Mouse (Mus musculus): ENCODE data around the gene Zfp68. TPM values are rescaled to one million over a fixed set of nuclear protein-coding genes. Genes with fewer than 3 reads are reported as not detected.

The Zfp68 gene
- 0.66 and 0.74 TPM in 2 replicates for polyA plus RNA-seq (2012; rRNA removed)

DNA sequence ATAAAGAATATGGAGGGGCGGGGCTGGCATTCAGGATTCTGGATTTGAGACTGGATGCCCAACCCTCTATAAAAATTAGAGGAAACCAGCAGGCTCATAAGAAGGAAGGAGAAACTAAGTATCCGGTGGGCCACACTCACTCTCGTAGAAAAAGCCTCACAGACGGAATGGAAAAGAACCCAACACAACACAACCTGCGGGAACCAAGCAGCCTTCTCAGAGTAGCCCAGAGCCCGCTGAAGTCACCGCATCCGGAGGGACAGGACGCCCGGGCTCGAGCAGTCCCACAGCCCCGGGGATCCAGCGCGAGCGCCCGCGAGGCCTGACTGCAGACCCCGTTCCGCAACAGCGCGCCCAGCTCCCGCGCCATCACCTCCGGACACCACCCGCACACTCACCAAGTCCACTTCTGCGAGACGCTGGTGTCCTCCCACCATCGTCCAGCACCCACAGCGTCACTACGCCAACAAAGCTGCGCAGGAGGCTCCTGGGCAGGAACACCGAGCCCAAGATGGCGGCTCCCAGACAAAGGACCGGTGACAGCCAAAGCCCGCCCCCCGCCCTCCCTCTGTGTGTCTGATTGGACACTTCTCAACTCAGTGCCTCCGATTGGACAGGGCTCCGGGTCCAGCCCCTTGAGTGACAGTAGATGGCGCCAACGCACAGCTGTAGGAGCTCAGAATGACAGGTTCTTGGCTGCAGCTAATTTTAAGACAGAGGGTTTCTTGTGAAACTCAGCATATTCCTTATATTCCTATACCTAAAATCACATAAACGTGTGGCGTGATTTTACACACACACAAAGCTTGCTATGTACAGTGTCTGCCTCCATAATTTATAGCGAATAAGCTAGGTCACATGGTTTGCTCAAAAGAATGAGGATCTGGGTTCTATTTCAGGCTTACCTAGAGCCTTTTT is at the start of gene Zfp68:
Gene Zfp68, minus strand, starts transcription at position 551 of the 918 bp plus-strand sequence.

DNA sequence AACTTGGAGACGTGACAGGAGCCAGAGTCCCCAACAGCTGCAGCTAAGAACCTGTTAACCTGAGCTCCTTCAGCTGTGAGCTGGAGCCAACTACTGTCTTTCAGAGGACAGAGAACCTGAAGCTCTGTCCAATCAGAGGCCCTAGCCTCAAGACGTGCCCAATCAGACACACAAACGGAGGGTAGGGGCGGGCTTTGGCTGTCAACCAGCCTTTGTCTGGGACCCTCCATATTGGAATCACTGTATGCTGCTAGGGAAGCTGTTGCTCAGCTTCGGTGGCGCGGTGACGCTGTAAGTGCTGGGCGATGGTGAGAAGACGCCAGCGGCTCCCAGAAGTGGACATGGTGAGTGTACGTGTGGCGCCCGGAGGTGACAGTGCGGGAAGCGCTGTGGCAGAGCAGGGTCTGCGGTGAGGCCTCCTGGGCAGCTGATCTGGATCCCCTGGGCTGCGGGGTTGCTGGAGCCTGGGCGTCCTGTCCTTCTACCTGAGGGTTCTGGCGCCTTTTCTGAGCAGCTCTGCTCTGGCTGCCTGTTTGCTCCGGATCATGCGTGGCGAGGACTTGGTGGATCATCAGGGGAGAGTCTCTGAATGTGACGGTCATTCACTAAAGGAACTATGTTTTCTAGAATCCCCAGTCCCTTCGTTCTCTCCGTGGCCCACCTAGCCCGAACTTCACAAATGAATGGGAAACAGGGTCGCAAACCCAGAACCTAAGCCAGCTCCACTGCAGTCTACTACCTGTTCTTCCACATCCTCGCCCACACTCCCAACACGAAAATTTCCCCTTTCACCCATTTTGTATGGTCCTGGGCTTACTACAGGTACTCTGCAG is 3.3 kb upstream of the Zfp68 start, which contains the start of gene A430033K04Rik:
Gene A430033K04Rik, plus strand, starts transcription at position 215 of the 833 bp plus-strand sequence.

DNA sequence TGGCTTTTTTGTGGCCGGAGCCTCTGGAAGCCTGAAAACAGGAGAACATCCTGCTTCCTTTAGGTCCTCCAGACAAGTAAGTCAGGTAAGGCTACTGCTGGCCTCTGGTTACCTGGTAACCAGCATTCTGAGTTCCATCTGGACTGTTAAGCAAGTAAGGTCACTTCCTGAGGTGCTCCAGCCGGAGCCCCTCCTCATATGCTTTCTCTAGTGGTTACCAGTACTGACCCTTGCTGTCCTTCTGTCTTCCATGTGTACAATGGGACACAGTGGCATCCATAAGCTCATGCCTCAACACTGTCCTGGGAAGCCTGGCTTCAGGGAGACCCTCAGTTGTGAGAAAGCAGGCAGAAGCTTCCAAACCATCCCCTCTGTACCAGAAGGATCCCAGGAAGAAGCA is 54.9 kb downstream of the Zfp68 start, which contains the start of gene 1700123K08Rik:
Gene 1700123K08Rik, minus strand, starts transcription at position 101 of the 400 bp plus-strand sequence.

Other genes starting within 250 kb of the Zfp68 start
- gene Zfp157, start 178.3 kb downstream of the Zfp68 start, polyA plus RNA-seq (2012; rRNA removed) = 0.25 and 0.54 TPM in 2 replicates
- gene 1700123K08Rik, start 55.0 kb downstream of the Zfp68 start, polyA plus RNA-seq (2012; rRNA removed) = not detected in 2 replicates
- gene A430033K04Rik, start 3.1 kb upstream of the Zfp68 start, polyA plus RNA-seq (2012; rRNA removed) = 0.49 and 0.61 TPM in 2 replicates
- 7.6 and 11.2 TPM in 2 replicates for gene Fam20c, start 134.8 kb upstream of the Zfp68 start, polyA plus RNA-seq (2012; rRNA removed)
- 0.17 and 1.6 TPM in 2 replicates for gene Gm5294, start 200.3 kb upstream of the Zfp68 start, polyA plus RNA-seq (2012; rRNA removed)